Mouse (Mus musculus) neural tube, embryonic 14.5 days (tissue): ENCODE results near the gene Ercc1. TPM values are rescaled to one million over a fixed set of nuclear protein-coding genes. Genes with fewer than 3 reads are reported as not detected.

Experiments used
- ATAC-seq: fragments of 200-750 bp; cut with Nextera tagmentation; 2 replicates; pipeline ENCODE4 v1.8.0; 2017; ENCODE audit warnings: low read depth, mild to moderate bottlenecking, moderate TSS enrichment, moderate library complexity
- H3K27ac ChIP-seq: fragments of 300-500 bp; sonication (generic); 2 replicates; pipeline ENCODE4 v1.5.1; 2014; ENCODE audit warnings: low read depth, mild to moderate bottlenecking, control low read depth, low read length, moderate library complexity, mixed read lengths
- H3K27me3 ChIP-seq: fragments of 300-500 bp; sonication (generic); 2 replicates; pipeline ENCODE4 v1.6.1; 2014; ENCODE audit warnings: low read length; ENCODE audit not compliant: control insufficient read depth, insufficient read depth
- H3K36me3 ChIP-seq: fragments of 300-500 bp; sonication (generic); 2 replicates; pipeline ENCODE4 v1.6.1; 2014; ENCODE audit warnings: low read length, mixed read lengths; ENCODE audit not compliant: control insufficient read depth, insufficient read depth
- H3K4me1 ChIP-seq: fragments of 300-500 bp; sonication (generic); 2 replicates; pipeline ENCODE4 v1.6.1; 2014; ENCODE audit warnings: low read length; ENCODE audit not compliant: control insufficient read depth, insufficient read depth
- H3K4me2 ChIP-seq: fragments of 300-500 bp; sonication (generic); 2 replicates; pipeline ENCODE4 v1.6.1; 2014; ENCODE audit warnings: mild to moderate bottlenecking, low read depth, low read length, control low read depth
- H3K4me3 ChIP-seq: fragments of 300-500 bp; sonication (generic); 2 replicates; pipeline ENCODE4 v1.5.1; 2014; ENCODE audit warnings: low read depth, low read length, control low read depth, mixed read lengths
- H3K9ac ChIP-seq: fragments of 300-500 bp; sonication (generic); replicated peaks from 2 replicates; pipeline ENCODE4 v1.6.1; 2014; ENCODE audit warnings: low read depth, mild to moderate bottlenecking, control low read depth, low read length, mixed read lengths
- H3K9me3 ChIP-seq: fragments of 300-500 bp; sonication (generic); 2 replicates; pipeline ENCODE4 v1.6.1; 2016; ENCODE audit warnings: low read length; ENCODE audit not compliant: control insufficient read depth
- WGBS: fragments of 180-500 bp; shearing (Covaris S2); extraction: QIAGEN DNeasy Blood & Tissue Kit; methylation state at CpG from one replicate; pipeline ENCODE4 v1.1.7; 2014; 5-methylcytosine and 5-hydroxymethylcytosine counted together
- polyA plus RNA-seq: library from polyadenylated mRNA; unstranded; fragments of >200 nt; fragmentation: Nextera tagmentation; extraction: Ambion mirVana; gene quantifications from 2 replicates; pipeline ENCODE4 v1.2.1, GENCODE M21; 2014

Gene Ercc1
- polyA plus RNA-seq, 1 experiment from 2014 or later: 98.9 TPM

DNA sequence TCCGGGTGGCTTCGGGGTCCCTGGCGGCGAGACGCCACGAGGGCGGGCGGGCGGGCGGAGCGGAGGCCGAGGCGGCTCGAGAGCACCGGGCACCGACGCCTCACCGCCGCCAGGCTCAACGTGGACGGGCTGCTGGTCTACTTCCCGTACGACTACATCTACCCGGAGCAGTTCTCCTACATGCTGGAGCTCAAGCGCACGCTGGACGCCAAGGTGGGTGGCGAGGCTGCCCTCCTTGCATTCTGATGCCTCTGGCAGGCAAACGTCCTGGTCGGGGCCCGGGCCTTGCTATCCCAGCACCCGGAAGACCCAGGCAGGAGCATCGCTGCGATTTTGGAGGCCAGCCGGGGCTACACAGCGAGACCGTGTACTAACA is 37.6 kb downstream of the Ercc1 start:
- Histone ChIP-seq H3K9ac (peak overlapping the region; percentile 78), H3K27ac (no peak overlapping the region), H3K4me3 (peak overlapping the region; percentile 84), H3K36me3 (peaks cover 17% of the 10 kb centered on the region), H3K9me3 (no peaks in the 10 kb centered on the region), H3K4me2 (peak overlapping the region; percentile 56), H3K4me1 (no peaks in the 10 kb centered on the region), H3K27me3 (no peaks in the 10 kb centered on the region)
- WGBS: under 1% methylated on average over 33 of the region's 37 CpGs
- peak; percentile 63 for ATAC-seq

DNA sequence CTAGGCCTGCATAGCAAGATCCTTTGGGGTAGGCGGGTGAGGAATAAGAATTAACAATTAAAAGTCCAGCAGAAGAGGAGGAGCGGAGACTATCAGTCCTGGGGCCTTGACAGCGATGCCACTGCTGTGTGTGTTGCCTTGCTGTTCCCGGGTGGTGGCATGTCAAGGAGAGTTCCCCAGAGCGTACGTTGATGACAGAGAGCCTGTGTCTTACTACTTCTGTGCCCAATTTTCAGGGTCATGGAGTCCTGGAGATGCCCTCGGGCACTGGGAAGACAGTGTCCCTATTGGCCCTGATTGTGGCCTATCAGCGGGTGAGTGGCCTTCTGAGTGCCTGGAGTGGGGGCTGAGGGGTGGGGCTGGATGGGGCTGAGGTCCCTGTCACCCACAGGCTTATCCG is 39.1 kb downstream of the Ercc1 start:
- H3K27me3 ChIP-seq: no peaks in the 10 kb centered on the region
- H3K4me2 ChIP-seq: no peak overlapping the region
- H3K9me3 ChIP-seq: no peaks in the 10 kb centered on the region
- no peak for ATAC-seq
- WGBS: 90% methylated on average over 9 of the region's 9 CpGs
- H3K27ac ChIP-seq: no peak overlapping the region
- peaks cover 29% of the 10 kb centered on the region for H3K36me3 ChIP-seq
- no peak overlapping the region for H3K9ac ChIP-seq
- H3K4me1 ChIP-seq: no peaks in the 10 kb centered on the region
- no peak overlapping the region for H3K4me3 ChIP-seq

DNA sequence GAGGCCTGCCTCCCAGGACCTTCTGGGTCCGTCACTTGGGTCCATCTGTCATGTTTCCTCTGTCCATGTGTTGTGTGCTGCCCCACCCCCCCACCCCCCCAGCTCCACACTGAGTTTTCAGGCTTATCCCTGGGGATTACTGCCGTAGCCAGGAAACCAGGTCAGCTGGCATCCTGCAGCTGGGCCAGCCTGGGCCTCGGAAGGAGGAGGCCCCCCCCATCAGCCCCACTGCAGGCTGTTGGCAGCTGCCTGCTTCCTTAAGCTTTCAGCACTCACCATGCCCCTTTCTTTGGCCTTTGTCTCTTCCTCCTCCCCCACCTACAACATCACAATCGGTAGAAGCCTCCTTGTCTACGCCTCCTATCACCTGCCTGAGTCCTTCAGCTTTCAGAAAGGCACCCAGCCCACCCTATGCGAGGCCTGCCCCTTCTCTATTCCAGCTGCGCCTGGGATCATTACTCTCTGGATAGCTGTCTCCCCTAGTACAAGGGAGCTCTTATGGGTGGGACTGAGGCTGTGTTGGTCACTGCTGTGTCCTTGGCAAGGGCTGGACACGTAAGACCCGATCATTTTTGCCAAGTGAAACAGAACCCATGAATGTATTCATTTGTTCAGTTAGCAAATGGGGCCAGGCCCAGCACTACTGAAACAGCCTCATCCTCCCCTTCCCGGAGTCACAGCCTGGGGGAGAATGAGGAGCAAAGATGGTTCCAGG is 44.3 kb downstream of the Ercc1 start:
- Histone ChIP-seq H3K4me3 (no peak overlapping the region), H3K4me2 (no peak overlapping the region), H3K4me1 (no peaks in the 10 kb centered on the region), H3K36me3 (peaks cover 75% of the 10 kb centered on the region), H3K27ac (no peak overlapping the region), H3K9ac (no peak overlapping the region), H3K9me3 (no peaks in the 10 kb centered on the region), H3K27me3 (no peaks in the 10 kb centered on the region)
- no peak for ATAC-seq
- 61% methylated on average over 10 of the region's 10 CpGs for WGBS

DNA sequence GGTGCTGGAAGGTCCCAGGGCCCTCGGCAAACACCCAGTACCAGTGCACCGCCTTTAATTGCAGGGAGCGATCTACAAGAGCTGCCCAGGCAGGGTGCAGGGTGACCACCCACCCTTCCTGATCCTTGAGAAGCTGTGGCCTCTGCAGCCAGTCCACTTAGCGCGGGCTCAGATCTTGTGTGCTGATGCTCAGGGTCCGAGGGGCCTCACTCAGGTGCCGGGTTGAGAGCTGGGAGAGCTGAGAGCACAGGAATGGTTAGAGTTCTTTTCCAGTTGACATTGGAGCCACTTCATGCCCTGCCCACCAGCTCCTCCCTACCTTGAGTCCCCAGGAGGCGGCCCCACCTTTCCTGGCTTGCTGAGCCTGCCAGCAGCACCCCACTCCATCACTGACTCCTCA is 49.9 kb downstream of the Ercc1 start:
- Histone ChIP-seq H3K27me3 (no peaks in the 10 kb centered on the region), H3K9me3 (no peaks in the 10 kb centered on the region), H3K4me3 (no peak overlapping the region), H3K27ac (no peak overlapping the region), H3K36me3 (peaks cover 57% of the 10 kb centered on the region), H3K4me2 (no peak overlapping the region), H3K9ac (no peak overlapping the region), H3K4me1 (no peaks in the 10 kb centered on the region)
- 91% methylated on average over 8 of the region's 8 CpGs for WGBS
- no peak for ATAC-seq

DNA sequence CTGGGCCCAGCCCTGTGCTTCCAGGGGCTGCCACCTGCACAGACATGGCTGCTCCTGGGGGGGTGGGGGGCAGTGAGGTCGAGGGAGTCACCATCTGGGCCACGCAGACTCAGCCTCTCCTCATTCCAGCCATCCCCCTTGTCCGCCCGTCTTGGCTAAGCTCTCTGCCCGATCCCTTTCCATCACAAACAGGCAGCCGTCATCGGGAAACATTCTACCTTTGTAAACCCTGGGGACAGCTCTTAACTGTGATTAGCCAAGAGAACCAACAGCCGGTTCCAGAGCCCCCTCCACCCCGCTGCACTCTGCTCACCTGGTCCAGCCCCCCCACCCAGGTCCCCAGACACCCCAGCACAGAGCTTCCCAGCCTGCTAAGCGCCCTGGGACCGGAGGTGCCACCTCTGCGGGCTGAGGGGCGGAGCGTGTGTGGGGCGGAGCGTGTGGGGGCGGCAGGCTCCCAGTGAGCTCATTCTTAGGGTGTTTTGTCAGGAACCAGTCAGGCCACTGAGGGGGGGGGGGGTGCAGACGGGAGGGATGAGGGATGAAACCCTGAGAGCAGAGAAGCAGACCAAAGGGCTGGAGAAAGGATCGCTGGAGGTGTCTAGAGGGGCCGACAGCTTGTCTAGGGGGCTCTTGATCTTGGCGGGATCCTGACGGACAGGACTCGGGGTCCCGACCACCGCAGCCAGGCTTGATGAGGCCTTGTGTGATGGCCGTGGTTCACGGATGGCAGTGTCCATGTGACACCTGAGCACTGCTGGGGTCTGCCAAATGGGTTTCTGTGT is 55.1 kb downstream of the Ercc1 start:
- peaks cover 8% of the 10 kb centered on the region; the same call in 1 of the 2 replicates for H3K4me1 ChIP-seq
- 1% methylated on average over 27 of the region's 27 CpGs for WGBS
- no peak overlapping the region for H3K4me3 ChIP-seq
- H3K36me3 ChIP-seq: peaks cover 8% of the 10 kb centered on the region
- H3K27me3 ChIP-seq: peaks cover 13% of the 10 kb centered on the region
- no peaks in the 10 kb centered on the region; the same call in 1 of the 2 replicates for H3K9me3 ChIP-seq
- no peak overlapping the region for H3K27ac ChIP-seq
- H3K9ac ChIP-seq: peak overlapping the region; percentile 44
- H3K4me2 ChIP-seq: peak overlapping the region; percentile 34
- peak; percentile 25; the same call in 1 of the 2 replicates for ATAC-seq

DNA sequence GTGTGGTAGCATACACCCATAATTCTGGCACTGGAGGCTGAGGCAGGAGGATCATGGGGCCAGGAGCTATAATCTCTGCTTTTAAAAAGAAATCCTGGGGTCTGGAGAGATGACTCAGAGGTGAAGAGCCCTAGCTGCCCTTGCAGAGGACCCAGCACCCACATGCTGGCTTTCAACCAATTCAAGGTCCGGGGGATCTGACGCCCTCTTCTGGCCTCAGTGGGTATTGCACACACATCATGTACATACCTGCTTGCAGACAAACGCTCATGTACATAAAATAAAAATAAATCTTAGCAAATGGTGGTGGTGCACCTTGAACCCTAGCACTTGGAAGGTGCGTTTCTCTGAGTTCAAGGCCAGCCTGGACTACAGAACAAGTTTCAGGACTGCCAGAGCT is 56.4 kb downstream of the Ercc1 start:
- H3K4me1 ChIP-seq: peaks cover 8% of the 10 kb centered on the region; the same call in 1 of the 2 replicates
- no peak overlapping the region for H3K4me3 ChIP-seq
- no peaks in the 10 kb centered on the region for H3K36me3 ChIP-seq
- H3K27me3 ChIP-seq: peaks cover 17% of the 10 kb centered on the region
- no peak overlapping the region for H3K4me2 ChIP-seq
- H3K27ac ChIP-seq: no peak overlapping the region
- no peak overlapping the region for H3K9ac ChIP-seq
- H3K9me3 ChIP-seq: no peaks in the 10 kb centered on the region; the same call in 1 of the 2 replicates
- WGBS: 84% methylated on average over 4 of the region's 4 CpGs
- ATAC-seq: no peak

DNA sequence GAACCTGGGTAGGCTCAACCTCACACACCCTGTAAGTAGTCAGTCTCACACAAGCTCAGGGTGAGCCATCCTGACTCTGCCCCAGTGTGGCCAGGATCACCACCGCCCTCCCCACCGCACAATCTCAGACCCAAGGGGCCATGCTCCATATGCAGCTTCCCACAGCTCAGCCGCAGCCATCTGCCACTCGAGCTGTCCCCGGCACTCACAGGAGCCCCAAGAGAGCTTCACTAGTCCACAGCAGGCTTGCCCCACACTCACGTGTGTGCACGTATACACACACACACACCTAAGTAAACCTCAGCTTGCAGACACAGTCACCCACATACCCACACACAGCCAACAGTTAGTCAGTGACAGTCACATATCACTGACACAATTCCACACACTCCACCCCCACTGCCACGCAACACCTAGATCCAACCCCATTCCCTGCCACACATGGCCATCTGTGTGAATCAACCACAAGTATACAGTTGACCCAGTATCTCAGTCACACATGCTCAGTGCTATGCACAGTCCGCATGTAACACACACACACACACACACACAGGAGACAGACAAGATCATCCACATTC is 58.0 kb downstream of the Ercc1 start:
- peaks cover 17% of the 10 kb centered on the region for H3K27me3 ChIP-seq

DNA sequence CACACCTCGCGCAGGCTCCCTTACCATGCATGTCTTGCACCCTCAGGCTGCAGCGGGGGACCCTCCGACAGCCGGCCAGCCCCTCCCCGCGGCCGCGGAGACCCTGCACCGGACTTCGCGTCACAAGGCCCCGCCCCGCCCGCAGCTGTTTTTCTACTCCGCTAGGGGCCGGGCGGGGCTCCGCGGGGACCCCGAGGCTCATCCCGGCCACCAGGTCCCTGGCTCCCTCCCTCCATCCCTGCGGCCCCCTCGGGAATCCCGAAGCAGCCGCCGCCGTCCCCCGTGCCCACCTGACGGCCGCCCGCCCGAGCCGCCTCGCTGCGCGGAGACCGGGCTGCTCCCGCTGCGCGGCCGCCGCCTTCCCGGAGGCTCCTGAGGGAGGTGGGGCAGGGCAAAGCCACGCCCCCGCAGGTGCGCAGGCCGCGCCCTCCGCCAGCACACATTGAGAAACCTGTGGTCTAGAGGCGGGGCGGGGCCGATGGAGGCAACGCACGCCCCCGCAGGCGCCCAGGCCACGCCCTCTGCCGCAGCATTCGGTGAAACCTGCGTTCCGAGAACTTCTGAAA is 59.2 kb downstream of the Ercc1 start, which contains the start of gene Klc3:
Klc3 (minus strand) TSS at position 374 of the 566 bp plus-strand sequence.
- peaks cover 8% of the 10 kb centered on the region; the same call in 1 of the 2 replicates for H3K4me1 ChIP-seq
- H3K4me2 ChIP-seq: peak within 1 kb of the TSS; percentile 92
- H3K9me3 ChIP-seq: no peaks in the 10 kb centered on the region; the same call in 1 of the 2 replicates
- H3K36me3 ChIP-seq: no peaks in the 10 kb centered on the region
- WGBS: under 1% methylated on average over 56 of the region's 62 CpGs
- H3K27me3 ChIP-seq: peaks cover 17% of the 10 kb centered on the region
- ATAC-seq: 0 out of 2 replicates have a peak, but pooled peaks have one; percentile 18
- peak within 1 kb of the TSS; percentile 47 for H3K9ac ChIP-seq
- H3K4me3 ChIP-seq: peak within 1 kb of the TSS; percentile 39
- H3K27ac ChIP-seq: no peak within 1 kb of the TSS

More for the DNA sequence above, 58.0 kb downstream of the Ercc1 start:
- no peak for ATAC-seq
- peaks cover 8% of the 10 kb centered on the region; the same call in 1 of the 2 replicates for H3K4me1 ChIP-seq
- no peak overlapping the region for H3K4me2 ChIP-seq
- no peaks in the 10 kb centered on the region for H3K36me3 ChIP-seq
- H3K27ac ChIP-seq: no peak overlapping the region
- no peak overlapping the region for H3K9ac ChIP-seq
- no peak overlapping the region for H3K4me3 ChIP-seq
- WGBS: 53% methylated on average over 9 of the region's 9 CpGs
- H3K9me3 ChIP-seq: no peaks in the 10 kb centered on the region; the same call in 1 of the 2 replicates
